Mouse (Mus musculus): ENCODE measurements around the gene Hormad2.

DNA sequence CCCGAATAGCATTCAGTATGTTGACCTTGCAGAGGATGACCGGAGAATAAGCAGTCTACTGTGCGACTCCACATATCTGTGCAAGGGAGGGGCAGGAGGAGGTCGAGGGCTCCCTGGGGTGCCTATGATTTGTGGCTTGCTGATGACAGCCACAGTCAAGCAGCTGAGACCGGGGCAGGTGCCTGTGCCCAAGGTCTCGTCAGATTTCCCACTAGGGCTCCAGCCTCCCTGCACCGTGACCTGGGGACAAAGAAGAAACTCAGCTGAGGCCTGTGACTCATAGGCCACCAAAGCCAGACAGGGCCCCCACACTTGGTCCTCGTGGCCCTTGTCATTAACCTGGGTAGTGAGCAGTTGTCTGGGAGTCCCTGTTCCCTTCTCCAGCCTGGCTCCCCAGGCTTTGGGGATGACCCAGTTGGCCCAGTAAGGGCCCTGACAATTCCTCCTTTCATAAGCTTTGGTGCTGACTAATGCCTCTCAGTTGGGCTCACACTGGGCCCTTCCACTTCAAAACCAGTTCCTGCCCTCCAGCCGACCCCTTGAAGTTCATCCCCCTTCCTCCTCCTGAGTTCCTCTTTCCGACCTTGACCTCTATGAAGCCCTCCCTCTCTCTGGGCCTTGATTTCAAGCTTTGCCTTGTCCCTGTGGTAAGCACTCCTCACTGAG is 144.2 kb downstream of the Hormad2 start:
- TF ChIP-seq CTCF (IDR thresholded peaks at IDR 0.05; ENCODE audit: control insufficient read depth, insufficient read depth, insufficient replicate concordance, low read depth, low read length) (no peak), POLR2A (IDR thresholded peaks at IDR 0.05; ENCODE audit: control insufficient read depth, low read depth, low read length) (no peak)

All from testis, adult 2 months (tissue).